Mouse (Mus musculus): ENCODE measurements around the gene Trio. TPM values are rescaled to one million over a fixed set of nuclear protein-coding genes. Genes with fewer than 3 reads are reported as not detected.

Gene Trio
- polyA plus RNA-seq, 1 experiment from 2014 or later, result 25.5 TPM

DNA sequence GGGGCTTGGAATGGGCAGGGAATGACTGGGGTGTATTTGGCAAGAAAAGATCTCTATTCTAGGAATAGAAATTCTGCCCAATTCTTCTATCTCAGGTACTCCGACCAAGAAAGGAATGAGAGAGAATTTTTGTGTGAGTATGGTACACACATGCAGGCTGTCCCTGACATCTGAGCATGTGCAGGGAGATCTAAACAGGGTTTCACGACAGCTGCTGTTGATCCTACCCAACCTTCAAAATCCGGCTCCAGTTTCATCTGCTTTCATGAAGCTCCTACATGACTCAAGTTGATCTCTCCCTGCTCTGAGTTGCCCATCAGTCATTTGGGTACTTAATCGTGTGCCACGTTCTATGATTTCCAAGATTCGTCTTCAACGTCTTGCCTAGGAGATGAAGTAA is 3.7 kb upstream of the Trio start:
- 89% methylated on average over 7 of the region's 7 CpGs for WGBS
- H3K9me3 ChIP-seq, result no peaks in the 10 kb centered on the region
- no peak for DNase-seq (ENCODE audit: low spot score)
- peaks cover 13% of the 10 kb centered on the region for H3K27me3 ChIP-seq (ENCODE audit: insufficient read depth, poor library complexity, severe bottlenecking)
- no peak overlapping the region for H3K4me3 ChIP-seq
- no peaks in the 10 kb centered on the region for H3K36me3 ChIP-seq
- peaks cover 8% of the 10 kb centered on the region; the same call in 1 of the 2 replicates for H3K4me1 ChIP-seq (replicated peaks)
- no peak overlapping the region for H3K27ac ChIP-seq

DNA sequence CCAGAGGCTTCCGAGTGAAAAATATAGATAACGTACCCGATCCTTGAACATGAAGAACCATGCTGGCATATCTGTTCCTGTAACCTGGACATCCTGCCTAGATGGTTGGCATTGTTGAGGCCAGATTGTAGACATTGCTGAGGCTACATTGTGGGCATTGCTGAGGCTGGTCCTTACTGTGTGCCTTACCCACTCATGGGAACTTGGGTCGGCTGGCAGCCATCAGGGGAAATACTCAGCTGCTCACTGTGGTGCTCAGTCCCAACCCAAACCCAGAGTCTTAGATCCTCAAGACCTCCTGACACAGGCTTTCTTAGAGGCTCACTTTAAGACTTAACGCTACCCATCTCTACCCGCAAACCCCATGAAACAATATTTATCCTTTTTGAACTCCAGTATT is 2.9 kb upstream of the Trio start:
- Histone ChIP-seq H3K4me1 (replicated peaks) (peaks cover 16% of the 10 kb centered on the region), H3K9me3 (no peaks in the 10 kb centered on the region), H3K4me3 (no peak overlapping the region), H3K36me3 (no peaks in the 10 kb centered on the region), H3K27me3 (ENCODE audit: insufficient read depth, poor library complexity, severe bottlenecking) (peaks cover 13% of the 10 kb centered on the region), H3K27ac (no peak overlapping the region)
- DNase-seq (ENCODE audit: low spot score), result no peak
- 93% methylated on average over 6 of the region's 6 CpGs for WGBS

- Histone ChIP-seq H3K9me3 (no peaks in the 10 kb centered on the region), H3K27me3 (ENCODE audit: insufficient read depth, poor library complexity, severe bottlenecking) (peaks cover 13% of the 10 kb centered on the region), H3K4me3 (peak overlapping the region; percentile 98), H3K36me3 (no peaks in the 10 kb centered on the region), H3K27ac (peak overlapping the region; percentile 83), H3K4me1 (replicated peaks) (peaks cover 41% of the 10 kb centered on the region)
- DNase-seq (ENCODE audit: low spot score), result no peak
- under 1% methylated on average over 18 of the region's 18 CpGs for WGBS
Measured at GRCm38 (mm10) chr15:28026167-28026481, 476 bp upstream of the Trio start.

GRCm38 (mm10) chr15:28024965-28025338 is 696 bp downstream of the Trio start:
- Histone ChIP-seq H3K36me3 (no peaks in the 10 kb centered on the region), H3K4me1 (replicated peaks) (peaks cover 51% of the 10 kb centered on the region), H3K4me3 (peak overlapping the region; percentile 98), H3K9me3 (no peaks in the 10 kb centered on the region), H3K27ac (peak overlapping the region; percentile 95), H3K27me3 (ENCODE audit: insufficient read depth, poor library complexity, severe bottlenecking) (peaks cover 13% of the 10 kb centered on the region)
- no peak for DNase-seq (ENCODE audit: low spot score)
- under 1% methylated on average over 54 of the region's 54 CpGs for WGBS

DNA sequence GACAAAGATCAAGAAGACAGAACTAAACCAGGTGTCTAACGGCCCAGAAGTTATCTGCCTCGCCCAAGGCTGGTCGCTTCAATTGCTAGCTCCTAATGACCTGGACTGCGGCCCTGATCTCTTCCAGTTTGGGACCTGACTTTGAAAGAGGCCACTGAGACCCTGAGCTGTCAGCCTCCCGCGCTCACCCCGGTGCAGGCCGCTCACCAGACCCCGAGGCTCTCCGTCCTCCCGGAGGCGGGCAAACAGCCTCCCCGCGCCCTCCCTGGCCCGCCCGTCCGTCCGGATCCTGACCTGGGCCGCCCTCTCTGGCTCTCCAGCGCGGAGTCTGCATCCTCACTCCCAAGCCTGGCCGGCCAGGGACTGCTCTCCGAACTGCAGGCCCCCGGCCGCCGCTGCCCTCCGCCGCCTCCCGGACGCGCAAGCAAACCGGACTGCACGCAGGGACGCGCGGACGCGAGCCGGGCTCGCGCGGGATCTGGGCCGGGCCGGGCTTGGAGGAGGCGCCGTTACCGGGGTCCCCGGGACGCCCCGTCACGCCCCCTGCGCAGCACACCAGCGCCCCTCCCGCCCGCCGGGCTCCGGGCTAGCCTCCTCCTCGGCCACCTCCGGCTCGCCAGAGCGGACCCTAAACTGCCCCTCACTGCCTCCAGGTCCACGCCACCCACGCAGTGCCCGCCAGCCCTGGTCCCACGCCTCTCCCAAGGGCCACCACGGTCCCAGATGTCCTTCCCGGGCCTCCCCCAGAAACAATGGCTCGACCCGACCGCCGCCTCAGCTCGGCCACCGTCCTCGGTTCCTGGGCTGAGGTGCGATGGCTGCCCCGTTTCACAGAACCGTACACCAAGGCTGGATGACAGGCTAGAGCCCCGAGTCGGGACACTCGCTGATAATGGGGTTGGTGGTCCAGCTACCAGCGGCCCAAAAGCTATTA is 1.4 kb downstream of the Trio start:
- H3K27ac ChIP-seq, result peak overlapping the region; percentile 95
- H3K4me1 ChIP-seq (replicated peaks), result peaks cover 57% of the 10 kb centered on the region
- H3K36me3 ChIP-seq, result no peaks in the 10 kb centered on the region
- WGBS, result under 1% methylated on average over 81 of the region's 81 CpGs
- no peaks in the 10 kb centered on the region for H3K9me3 ChIP-seq
- peaks cover 13% of the 10 kb centered on the region for H3K27me3 ChIP-seq (ENCODE audit: insufficient read depth, poor library complexity, severe bottlenecking)
- peak overlapping the region; percentile 98 for H3K4me3 ChIP-seq
- DNase-seq (ENCODE audit: low spot score), result peak; percentile 77

DNA sequence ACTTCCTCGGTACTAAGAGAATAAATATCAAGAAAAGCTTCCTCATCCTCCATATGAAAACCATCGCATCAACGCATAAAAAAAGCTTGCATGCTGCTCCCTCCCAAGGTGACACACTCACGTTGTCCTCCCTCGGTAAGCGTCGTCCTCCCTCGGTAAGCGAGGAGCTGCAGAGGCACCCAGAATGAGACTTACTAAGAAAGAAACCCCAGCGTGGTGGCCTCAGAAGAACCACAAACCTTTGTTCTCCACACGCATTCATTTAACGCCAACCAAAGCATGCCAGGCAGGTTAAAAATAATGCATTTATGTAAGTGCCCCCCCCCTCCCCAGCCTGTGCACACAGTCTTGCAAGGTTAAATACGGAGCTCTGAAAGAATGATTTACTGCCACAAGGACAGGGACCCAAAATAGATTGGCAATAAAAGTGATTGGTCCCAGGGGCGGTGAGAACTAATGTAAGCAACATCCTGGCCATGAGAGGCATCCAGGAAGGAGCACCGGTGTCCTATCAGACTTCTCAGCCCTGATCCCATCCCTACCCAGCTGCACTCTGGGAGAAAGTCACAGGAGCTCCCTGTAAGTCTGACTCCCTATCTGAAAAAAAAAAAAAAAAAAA is 3.9 kb downstream of the Trio start:
- Histone ChIP-seq H3K36me3 (no peaks in the 10 kb centered on the region), H3K27ac (no peak overlapping the region), H3K9me3 (no peaks in the 10 kb centered on the region), H3K27me3 (ENCODE audit: insufficient read depth, poor library complexity, severe bottlenecking) (peaks cover 1% of the 10 kb centered on the region; the same call in 1 of the 2 replicates), H3K4me1 (replicated peaks) (peaks cover 61% of the 10 kb centered on the region), H3K4me3 (peak overlapping the region; percentile 31)
- DNase-seq (ENCODE audit: low spot score), result no peak
- 10% methylated on average over 15 of the region's 15 CpGs for WGBS

DNA sequence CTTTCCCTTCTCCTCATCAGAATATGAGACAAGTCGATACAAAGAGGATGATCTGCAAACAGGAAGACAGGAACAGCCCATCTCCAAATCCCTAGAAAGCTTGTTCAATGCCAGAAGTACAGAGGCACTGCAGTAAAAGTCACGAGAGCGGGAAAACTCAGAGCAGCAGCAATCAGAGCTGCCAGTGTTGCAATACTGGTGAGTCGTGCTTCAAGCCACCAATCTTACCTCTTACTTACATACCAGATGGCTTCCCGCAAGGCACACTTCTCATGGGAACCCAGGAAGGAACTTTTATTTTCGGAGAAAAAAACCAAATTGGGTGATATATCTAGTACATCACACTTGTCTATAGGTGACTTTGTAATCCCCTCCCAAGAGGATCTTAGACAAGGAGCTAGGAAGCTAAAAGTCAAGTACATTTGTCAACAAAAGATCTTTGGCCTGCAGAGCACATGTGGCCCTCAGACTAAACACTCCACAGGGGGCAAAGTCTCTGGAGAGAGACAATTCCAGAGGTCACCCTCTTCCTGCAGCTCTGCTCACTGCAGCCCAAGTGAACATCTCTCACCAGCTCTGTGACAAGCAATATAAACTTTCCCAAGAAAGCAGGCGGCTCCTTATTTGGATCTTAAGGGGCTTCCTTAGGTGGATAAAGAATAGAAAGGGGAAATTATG is 6.1 kb downstream of the Trio start:
- no peak overlapping the region for H3K27ac ChIP-seq
- H3K27me3 ChIP-seq (ENCODE audit: insufficient read depth, poor library complexity, severe bottlenecking), result no peaks in the 10 kb centered on the region
- H3K9me3 ChIP-seq, result no peaks in the 10 kb centered on the region
- DNase-seq (ENCODE audit: low spot score), result no peak
- H3K4me1 ChIP-seq (replicated peaks), result peaks cover 65% of the 10 kb centered on the region
- 73% methylated on average over 7 of the region's 7 CpGs for WGBS
- no peak overlapping the region for H3K4me3 ChIP-seq
- no peaks in the 10 kb centered on the region for H3K36me3 ChIP-seq

DNA sequence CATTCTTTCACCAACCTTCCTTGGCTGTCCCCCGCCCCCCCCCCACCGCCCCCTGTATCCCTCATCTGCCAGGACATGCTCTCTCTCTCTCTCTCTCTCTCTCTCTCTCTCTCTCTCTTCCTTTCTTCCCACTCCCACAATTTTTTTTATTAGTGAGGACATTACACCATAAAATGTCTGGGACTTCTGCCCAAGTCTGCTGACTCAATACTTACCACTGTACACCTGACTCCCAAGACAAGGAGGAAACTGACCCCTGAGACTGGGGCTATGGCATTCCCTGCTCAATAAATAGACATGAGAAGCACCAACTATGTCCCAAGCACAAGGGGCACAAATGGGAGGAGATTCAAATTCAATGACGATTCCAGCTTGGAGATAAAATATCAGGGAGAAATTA is 18.1 kb downstream of the Trio start:
- H3K27ac ChIP-seq, result no peak overlapping the region
- H3K4me1 ChIP-seq (replicated peaks), result peaks cover 65% of the 10 kb centered on the region
- H3K27me3 ChIP-seq (ENCODE audit: insufficient read depth, poor library complexity, severe bottlenecking), result no peaks in the 10 kb centered on the region
- no peaks in the 10 kb centered on the region for H3K9me3 ChIP-seq
- no peak for DNase-seq (ENCODE audit: low spot score)
- no peaks in the 10 kb centered on the region for H3K36me3 ChIP-seq
- H3K4me3 ChIP-seq, result no peak overlapping the region
- WGBS, result 73% methylated on average over 3 of the region's 3 CpGs

DNA sequence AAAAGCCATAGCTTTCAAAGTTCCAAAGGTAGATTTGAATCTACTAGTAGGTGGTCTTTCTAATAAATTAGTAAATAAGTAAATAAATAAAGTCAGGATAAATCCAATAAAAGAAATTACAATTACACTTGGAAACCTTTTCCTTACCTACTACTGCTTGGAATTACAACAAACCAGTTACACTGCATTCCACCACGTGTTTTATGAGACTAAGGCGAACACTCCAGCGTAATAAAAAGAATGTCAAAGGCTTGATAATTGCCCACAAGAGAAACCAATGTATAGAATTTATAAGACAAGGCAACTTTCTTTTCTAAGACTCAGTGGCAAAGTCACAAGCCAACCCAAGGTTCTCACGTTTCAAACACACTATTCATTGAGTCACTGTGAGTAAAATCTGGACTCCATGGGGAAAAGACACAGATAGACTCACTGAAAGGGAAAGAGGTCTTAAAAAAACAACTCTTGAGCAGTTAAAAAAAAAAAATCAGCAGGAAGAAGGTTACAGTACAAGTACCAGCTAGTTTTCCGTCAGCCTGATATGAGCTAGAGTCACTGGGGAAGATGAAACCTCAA is 21.4 kb downstream of the Trio start:
- H3K27ac ChIP-seq, result no peak overlapping the region
- H3K9me3 ChIP-seq, result no peaks in the 10 kb centered on the region
- no peaks in the 10 kb centered on the region for H3K36me3 ChIP-seq
- DNase-seq (ENCODE audit: low spot score), result no peak
- H3K4me1 ChIP-seq (replicated peaks), result peaks cover 86% of the 10 kb centered on the region
- H3K4me3 ChIP-seq, result no peak overlapping the region
- H3K27me3 ChIP-seq (ENCODE audit: insufficient read depth, poor library complexity, severe bottlenecking), result 0 out of 2 replicates have a peak, but pooled peaks cover 3% of the 10 kb centered on the region
- 51% methylated on average over 5 of the region's 5 CpGs for WGBS

DNA sequence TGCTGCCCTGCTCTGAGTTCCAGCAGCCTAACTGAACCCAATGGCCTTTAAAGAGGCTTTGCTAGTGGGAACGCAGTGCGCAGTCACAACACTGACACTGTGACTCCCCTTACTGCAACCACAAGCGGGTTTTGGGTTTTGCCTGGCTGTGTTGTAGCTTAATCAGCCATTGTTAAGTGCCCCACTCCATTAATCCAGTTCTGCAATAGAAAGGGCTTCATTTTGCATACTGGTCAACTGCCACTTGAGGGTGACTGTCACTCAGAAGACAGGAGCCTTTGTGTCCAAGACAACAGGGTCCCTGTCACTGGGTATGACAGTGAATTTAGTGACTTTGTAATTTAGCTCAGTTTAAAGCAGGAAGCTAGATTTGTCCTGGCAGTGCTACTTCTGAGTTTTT is 23.1 kb downstream of the Trio start:
- DNase-seq (ENCODE audit: low spot score), result peak; percentile 33
- Histone ChIP-seq H3K4me3 (no peak overlapping the region), H3K27ac (peak overlapping the region; percentile 59), H3K9me3 (no peaks in the 10 kb centered on the region), H3K36me3 (no peaks in the 10 kb centered on the region), H3K4me1 (replicated peaks) (peaks cover 92% of the 10 kb centered on the region), H3K27me3 (ENCODE audit: insufficient read depth, poor library complexity, severe bottlenecking) (peaks cover 3% of the 10 kb centered on the region; the same call in 1 of the 2 replicates)
- 25% methylated on average over 3 of the region's 3 CpGs for WGBS

GRCm38 (mm10) chr15:28001299-28001698 is 24.3 kb downstream of the Trio start:
- H3K27ac ChIP-seq, result no peak overlapping the region
- no peak for DNase-seq (ENCODE audit: low spot score)
- peaks cover 92% of the 10 kb centered on the region for H3K4me1 ChIP-seq (replicated peaks)
- 57% methylated on average over 4 of the region's 4 CpGs for WGBS
- H3K4me3 ChIP-seq, result no peak overlapping the region
- H3K36me3 ChIP-seq, result peaks cover 3% of the 10 kb centered on the region; the same call in 1 of the 2 replicates
- H3K27me3 ChIP-seq (ENCODE audit: insufficient read depth, poor library complexity, severe bottlenecking), result peaks cover 11% of the 10 kb centered on the region; the same call in 1 of the 2 replicates
- H3K9me3 ChIP-seq, result no peaks in the 10 kb centered on the region

- Histone ChIP-seq H3K4me3 (no peak overlapping the region), H3K9me3 (no peaks in the 10 kb centered on the region), H3K4me1 (replicated peaks) (peaks cover 98% of the 10 kb centered on the region), H3K27me3 (ENCODE audit: insufficient read depth, poor library complexity, severe bottlenecking) (peaks cover 11% of the 10 kb centered on the region; the same call in 1 of the 2 replicates), H3K36me3 (peaks cover 6% of the 10 kb centered on the region; the same call in 1 of the 2 replicates), H3K27ac (no peak overlapping the region)
- DNase-seq (ENCODE audit: low spot score), result no peak
- WGBS, result 13% methylated on average over 8 of the region's 8 CpGs
Measured at GRCm38 (mm10) chr15:27998621-27999359, 26.9 kb downstream of the Trio start.

All from hindbrain, embryonic 10.5 days (tissue).